Mouse (Mus musculus) frontal cortex, postnatal 10 days (tissue): ENCODE data around the gene Dpep1.
"Not testable (repeated sequence)": the region's sequence is repeated elsewhere in the genome, so short reads cannot be mapped to it uniquely, and the experiment has no call there.

Source experiments
- DNase-seq, 2 experiments: peaks; one replicate each; pipeline ENCODE4 v3.0.0; 2022; ENCODE audit warnings: low spot score in 2 of 2, mixed read lengths in 1 of 2

The Dpep1 gene

GRCm38 (mm10) chr8:123185566-123186409 is at the start of gene Dpep1:
Gene Dpep1 (plus strand): TSS chr8:123186242.
- no peak for DNase-seq

- DNase-seq, result no peak
These were observed 49.8 kb upstream of the Dpep1 start for GRCm38 (mm10) chr8:123136287-123136686.

- DNase-seq, result peak; percentile 36 to 52
These were observed 48.4 kb upstream of the Dpep1 start for GRCm38 (mm10) chr8:123137645-123138077.

- no peak for DNase-seq
These were observed 47.3 kb upstream of the Dpep1 start for GRCm38 (mm10) chr8:123138741-123139140.

- DNase-seq, result peak; percentile 49 to 50
These were observed 44.1 kb upstream of the Dpep1 start for GRCm38 (mm10) chr8:123141741-123142462.

GRCm38 (mm10) chr8:123145279-123145678 is 40.8 kb upstream of the Dpep1 start:
- DNase-seq, result no peak

- DNase-seq, result no peak
These were observed 39.7 kb upstream of the Dpep1 start for GRCm38 (mm10) chr8:123146390-123146789.

- DNase-seq, result no peak
These were observed 35.3 kb upstream of the Dpep1 start for GRCm38 (mm10) chr8:123150737-123151171.

GRCm38 (mm10) chr8:123155177-123155576 is 30.9 kb upstream of the Dpep1 start:
- DNase-seq, result no peak

- DNase-seq, result no peak
These were observed 29.8 kb upstream of the Dpep1 start for GRCm38 (mm10) chr8:123156070-123156773.

- no peak for DNase-seq
These were observed 28.1 kb upstream of the Dpep1 start, which contains the start of gene Sult5a1 for GRCm38 (mm10) chr8:123157888-123158465. Gene Sult5a1 (minus strand): TSS chr8:123158315.

- no peak for DNase-seq
These were observed 4.7 kb upstream of the Dpep1 start for GRCm38 (mm10) chr8:123181391-123181790.

GRCm38 (mm10) chr8:123188006-123188405 is 2.0 kb downstream of the Dpep1 start:
- DNase-seq, result no peak

- no peak for DNase-seq
These were observed 2.8 kb downstream of the Dpep1 start for GRCm38 (mm10) chr8:123188841-123189240.

- peak; percentile 64 to 72 for DNase-seq
These were observed 4.6 kb downstream of the Dpep1 start for GRCm38 (mm10) chr8:123190678-123191077.

GRCm38 (mm10) chr8:123191908-123192307 is 5.9 kb downstream of the Dpep1 start:
- DNase-seq, result no peak

GRCm38 (mm10) chr8:123193771-123194170 is 7.7 kb downstream of the Dpep1 start:
- no peak for DNase-seq

- DNase-seq, result not testable (repeated sequence)
These were observed 11.0 kb downstream of the Dpep1 start for GRCm38 (mm10) chr8:123197016-123197415.

- DNase-seq, result no peak
These were observed 13.8 kb downstream of the Dpep1 start for GRCm38 (mm10) chr8:123199864-123200263.

GRCm38 (mm10) chr8:123202288-123202687 is 16.2 kb downstream of the Dpep1 start:
- DNase-seq, result peak in 1 of 2 experiments; percentile 67

GRCm38 (mm10) chr8:123203571-123203970 is 17.5 kb downstream of the Dpep1 start:
- DNase-seq, result no peak

- no peak for DNase-seq
These were observed 25.8 kb downstream of the Dpep1 start for GRCm38 (mm10) chr8:123211876-123212275.
